Mouse (Mus musculus) testis, adult 10 weeks (tissue): ENCODE data around the gene Tbcc. TPM values are rescaled to one million over a fixed set of nuclear protein-coding genes. Genes with fewer than 3 reads are reported as not detected.

Experiments
- polyA plus RNA-seq: library from polyadenylated mRNA; stranded (reverse); fragments of 350-450 nt; fragmentation: Illumina TruSeq; extraction: RNeasy Lipid Tissue Mini Kit (QIAGEN cat#74804); gene quantifications from one replicate; pipeline ENCODE4 v1.2.3, GENCODE M21; 2014; ENCODE audit warnings: low read depth, low replicate concordance

Gene Tbcc
- 7.8 TPM for polyA plus RNA-seq

GRCm38 (mm10) chr17:46890116-46890815 lies at the start of gene Tbcc:
Gene Tbcc, plus strand, starts transcription at chr17:46890684.

DNA sequence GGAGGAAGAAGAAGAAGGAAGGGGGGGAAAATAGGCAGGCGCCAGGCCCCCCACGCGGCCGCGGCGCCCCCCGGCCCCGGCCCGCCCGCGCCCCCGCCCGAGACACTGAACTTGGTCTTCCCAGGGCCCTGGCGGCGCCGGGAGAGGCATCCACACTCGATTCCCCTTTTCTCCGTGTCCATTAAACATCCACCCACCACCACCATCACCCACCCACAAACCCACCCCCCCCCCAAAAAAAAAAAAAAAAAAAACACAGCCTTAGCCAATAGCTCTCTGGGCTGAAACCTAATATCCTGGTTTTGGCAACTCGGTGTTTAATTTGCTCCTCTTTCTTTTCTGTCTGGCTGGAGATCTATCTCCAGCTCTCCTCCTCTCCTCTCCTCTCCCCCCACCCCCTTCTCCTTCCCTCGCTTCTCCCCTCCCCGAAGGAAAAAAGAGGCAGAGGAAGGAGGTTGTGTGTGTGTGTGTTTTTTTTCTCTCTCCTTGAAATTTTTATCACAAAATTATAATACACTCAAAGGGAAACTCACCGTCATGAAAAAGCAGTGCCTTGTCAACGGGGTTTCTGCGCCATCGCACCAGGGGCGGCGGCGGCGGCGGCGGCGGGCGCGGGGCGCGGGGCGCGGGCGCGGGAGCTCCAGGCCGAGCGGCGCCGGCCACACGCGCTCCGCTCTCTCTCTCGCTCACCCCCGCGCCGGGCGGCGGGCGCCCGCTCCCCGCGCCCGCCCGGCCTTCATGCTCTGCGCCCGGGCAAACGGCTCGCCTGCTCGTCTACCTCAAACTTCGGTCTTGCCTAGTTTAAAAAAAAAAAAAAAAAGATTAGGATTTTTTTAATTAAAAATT lies 32.4 kb upstream of the Tbcc start, which contains the start of gene Bicral:
Bicral (minus strand) TSS at position 580 of the 846 bp plus-strand sequence.

GRCm38 (mm10) chr17:46910186-46910585 lies 19.7 kb downstream of the Tbcc start, which contains the start of gene Prph2:
Gene Prph2, plus strand, starts transcription at chr17:46910459.

Other genes with a start within 250 kb of the Tbcc start
- 0.22 TPM for gene Klc4, start 244.7 kb upstream of the Tbcc start, polyA plus RNA-seq
- gene Mrpl2, start 244.5 kb upstream of the Tbcc start, polyA plus RNA-seq = 1.8 TPM
- gene Cul7, start 240.3 kb upstream of the Tbcc start, polyA plus RNA-seq = 0.11 TPM
- 1.1 TPM for gene Rrp36, start 216.3 kb upstream of the Tbcc start, polyA plus RNA-seq
- gene Mea1, start 211.9 kb upstream of the Tbcc start, polyA plus RNA-seq = 131 TPM
- gene Klhdc3, start 209.8 kb upstream of the Tbcc start, polyA plus RNA-seq = 36.7 TPM
- 2.8 TPM for gene Ppp2r5d, start 185.6 kb upstream of the Tbcc start, polyA plus RNA-seq
- gene Pex6, start 179.2 kb upstream of the Tbcc start, polyA plus RNA-seq = 0.85 TPM
- not detected for gene Gnmt, start 161.5 kb upstream of the Tbcc start, polyA plus RNA-seq
- gene Cnpy3, start 138.5 kb upstream of the Tbcc start, polyA plus RNA-seq = 0.95 TPM
- not detected for gene Ptcra, start 127.0 kb upstream of the Tbcc start, polyA plus RNA-seq
- gene 2310039H08Rik, start 118.0 kb upstream of the Tbcc start, polyA plus RNA-seq = 14.5 TPM
- gene Rpl7l1, start 108.0 kb upstream of the Tbcc start, polyA plus RNA-seq = 20.1 TPM
- gene Bicral, start 32.2 kb upstream of the Tbcc start, polyA plus RNA-seq = 7.7 TPM
- 0.99 TPM for gene Prph2, start 19.8 kb downstream of the Tbcc start, polyA plus RNA-seq
- gene Ubr2, start 119.9 kb downstream of the Tbcc start, polyA plus RNA-seq = 7.4 TPM